Mouse (Mus musculus): Measurements from ENCODE around the gene 2310022A10Rik.

DNA sequence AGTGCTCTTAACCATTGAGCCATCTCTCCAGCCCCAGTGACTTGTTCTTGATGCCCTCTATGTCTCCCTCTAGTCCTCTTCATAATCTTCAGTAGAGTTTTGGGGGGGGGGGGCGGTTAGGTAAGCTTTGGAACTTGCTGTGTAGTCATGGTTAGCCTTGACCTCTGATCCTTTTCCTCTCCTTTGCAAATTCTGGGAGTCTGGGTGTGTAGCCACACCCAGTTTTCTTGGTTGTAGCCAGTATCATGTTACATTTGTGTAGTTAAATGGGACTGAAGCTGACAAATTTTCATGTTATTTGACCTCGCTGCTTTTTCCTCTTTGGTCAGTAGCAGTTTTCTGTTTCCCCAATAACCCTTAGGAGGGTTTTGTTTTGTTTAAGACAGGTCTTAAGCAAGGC lies 33.8 kb downstream of the 2310022A10Rik start:
- no peak for TF ChIP-seq POLR2A (IDR thresholded peaks at IDR 0.05; ENCODE audit: low read depth, low read length)
- no peak for TF ChIP-seq CTCF (conservative IDR thresholded peaks at IDR 0.05 in 1 of 2, IDR thresholded peaks at IDR 0.05 in 1 of 2; ENCODE audit: low read depth in 2 of 2, low read length in 2 of 2)
- TF ChIP-seq ZNF384 (IDR thresholded peaks at IDR 0.05; ENCODE audit: low read depth, low read length): no peak
- no peak for TF ChIP-seq USF1 (IDR thresholded peaks at IDR 0.05; ENCODE audit: low read depth, low read length)
- no peak for TF ChIP-seq EP300 (IDR thresholded peaks at IDR 0.05; ENCODE audit: low read length)
- TF ChIP-seq ZC3H11A (IDR thresholded peaks at IDR 0.05; ENCODE audit: low read depth, low read length): no peak
- TF ChIP-seq POLR2AphosphoS2 (IDR thresholded peaks at IDR 0.05; ENCODE audit: low read depth, low read length): no peak
- TF ChIP-seq NELFE (IDR thresholded peaks at IDR 0.05; ENCODE audit: low read depth, low read length): no peak
- no peak for TF ChIP-seq HCFC1 (IDR thresholded peaks at IDR 0.05; ENCODE audit: low read depth, low read length)
- TF ChIP-seq MYC (IDR thresholded peaks at IDR 0.05; ENCODE audit: low read depth, low read length): no peak
- no peak for TF ChIP-seq CHD2 (IDR thresholded peaks at IDR 0.05; ENCODE audit: low read length)
- no peak for TF ChIP-seq TCF12 (IDR thresholded peaks at IDR 0.05; ENCODE audit: low read depth, low read length)
- TF ChIP-seq ZMIZ1 (IDR thresholded peaks at IDR 0.05; ENCODE audit: low read depth, low read length): no peak

Measured in CH12.LX (cell line).